Mouse (Mus musculus) heart, postnatal 25 days (tissue): ENCODE data around the gene Txndc8. TPM values are rescaled to one million over a fixed set of nuclear protein-coding genes. Genes with fewer than 3 reads are reported as not detected.

Source experiments
- DNase-seq: peaks from one replicate; pipeline ENCODE4 v3.0.0; 2022; ENCODE audit warnings: low spot score
- intact Hi-C: fragments of 180-260 bp; cut with DNase I; formaldehyde crosslinking; loops from one replicate; pipeline ENCODE4 v1.15.1; 2025
- total RNA-seq, 2 experiments: library from RNA; stranded (reverse); gene quantifications; 2 replicates each; pipeline ENCODE4 v1.2.3; 2021

Txndc8 gene
- not detected for total RNA-seq

DNA sequence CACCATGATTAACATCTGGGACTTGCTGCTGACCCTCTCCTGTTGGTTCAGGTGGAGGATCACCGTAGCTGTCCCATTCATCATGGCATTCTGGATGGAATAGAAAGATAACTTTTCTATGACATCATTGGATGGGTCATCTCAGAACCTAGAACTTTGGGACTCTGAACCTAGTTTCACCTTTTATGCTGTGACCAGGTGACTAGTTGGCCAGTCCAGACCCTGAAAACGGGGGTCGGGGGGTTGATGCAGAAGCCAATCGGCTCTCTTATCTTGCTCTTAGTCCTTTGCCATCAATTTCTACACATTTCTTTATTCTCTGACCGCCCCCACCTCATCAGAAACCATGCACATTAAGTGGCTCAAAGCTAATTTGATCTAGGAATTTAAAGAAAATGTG, at the start of gene Txndc8:
Gene Txndc8, minus strand, starts transcription at position 101 of the 400 bp plus-strand sequence.
- DNase-seq: no peak
- intact Hi-C loops: no loop called here

DNA sequence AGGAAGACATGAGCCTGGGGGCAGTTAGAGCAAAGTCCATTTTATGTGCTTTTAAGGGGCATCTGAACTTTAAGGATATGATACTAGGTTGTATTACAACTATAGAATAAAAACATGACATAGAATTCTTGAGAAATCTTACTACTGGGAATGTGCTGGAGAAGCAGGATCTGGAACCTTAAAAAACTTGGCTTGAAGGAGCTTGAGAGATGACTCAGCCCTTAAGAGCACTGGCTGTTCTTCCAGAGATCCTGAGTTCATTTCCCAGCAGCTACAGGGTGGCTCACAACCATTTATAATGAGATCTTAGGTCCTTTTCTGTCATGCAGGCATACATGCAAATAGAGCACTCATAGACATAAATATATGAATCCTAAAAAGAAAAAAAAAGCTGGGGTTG, 46.7 kb upstream of the Txndc8 start:
- no peak for DNase-seq
- intact Hi-C loops: no loop called here

DNA sequence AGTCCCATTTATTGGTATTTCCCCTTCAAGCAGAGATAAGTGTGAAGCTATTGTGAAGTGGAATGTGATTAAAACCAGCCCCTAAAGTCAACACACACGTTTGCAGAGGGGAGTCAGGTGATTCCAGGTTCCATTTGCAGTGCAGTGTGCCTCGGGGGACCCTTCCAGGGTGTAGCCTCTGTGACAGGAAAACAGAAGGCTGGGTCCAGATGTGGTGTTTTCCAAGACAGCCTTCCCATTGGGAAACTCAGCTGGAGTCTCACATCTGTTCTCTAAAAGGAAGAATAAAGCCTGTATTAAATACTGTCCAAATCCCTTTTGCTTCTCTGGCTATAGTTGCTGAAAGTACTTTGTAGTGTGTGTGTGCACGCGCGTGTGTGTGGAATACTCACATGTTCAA, 45.5 kb upstream of the Txndc8 start:
- no peak for DNase-seq
- intact Hi-C loops: no loop called here

DNA sequence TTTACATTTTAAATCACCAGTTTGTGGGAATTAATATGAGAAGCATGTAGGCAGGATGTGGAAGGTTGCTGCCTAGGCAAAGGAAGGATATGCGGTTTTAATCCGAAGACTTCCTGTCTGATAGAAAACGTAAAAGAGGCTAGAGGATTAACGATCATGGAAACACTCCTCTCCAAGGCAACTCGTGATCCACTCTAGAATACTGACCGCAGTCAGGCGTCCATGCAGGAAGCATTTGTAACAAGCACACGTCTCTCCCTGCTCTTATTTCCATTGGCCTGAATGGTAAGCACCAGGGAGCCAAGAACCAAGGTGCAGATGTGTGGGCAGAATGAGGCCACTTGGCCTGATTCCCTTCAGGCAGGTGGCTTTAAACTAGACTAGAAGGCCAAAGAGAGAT, 41.8 kb upstream of the Txndc8 start:
- intact Hi-C loops: no loop called here

DNA sequence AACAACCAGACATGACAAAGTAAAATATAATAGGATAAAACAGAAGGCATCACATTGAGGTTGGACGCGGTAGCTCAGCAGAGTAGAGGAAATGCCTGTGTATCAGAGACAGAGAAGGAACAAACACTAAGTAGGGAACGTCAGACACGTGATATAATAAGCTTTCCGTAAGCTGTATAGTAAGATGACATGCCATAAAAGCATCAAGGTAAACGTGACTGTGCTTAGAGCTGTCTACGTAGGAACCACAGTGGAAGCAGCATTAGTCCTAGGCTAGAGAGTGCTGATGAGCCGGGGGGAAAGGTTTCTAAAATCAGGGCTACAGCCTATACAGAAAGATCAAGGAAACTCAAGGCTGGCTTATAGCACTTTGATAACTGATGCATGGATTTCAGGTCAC, 41.4 kb upstream of the Txndc8 start:
- intact Hi-C loops: no loop called here
- no peak for DNase-seq

More for the DNA sequence above, 41.8 kb upstream of the Txndc8 start:
- DNase-seq: no peak

DNA sequence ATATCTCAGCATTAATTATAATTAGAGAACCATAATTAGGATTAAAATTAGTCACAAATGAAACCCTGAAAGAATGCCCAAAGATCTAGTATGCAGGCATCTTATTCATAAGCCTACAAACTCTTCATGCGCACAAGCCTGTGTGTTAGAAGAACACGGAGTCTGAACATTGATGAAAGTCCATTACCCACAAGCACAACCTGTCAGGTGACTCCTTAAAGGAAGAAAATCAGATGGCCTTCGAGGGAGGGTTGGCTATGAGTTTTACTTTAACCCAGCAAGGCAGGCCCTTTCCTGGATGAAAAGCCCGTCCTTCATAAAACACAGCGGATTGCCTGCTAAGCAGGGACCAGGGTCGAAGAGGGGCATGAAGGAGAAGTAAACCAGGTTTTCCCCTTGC, 35.9 kb upstream of the Txndc8 start:
- no peak for DNase-seq
- intact Hi-C loops: no loop called here

DNA sequence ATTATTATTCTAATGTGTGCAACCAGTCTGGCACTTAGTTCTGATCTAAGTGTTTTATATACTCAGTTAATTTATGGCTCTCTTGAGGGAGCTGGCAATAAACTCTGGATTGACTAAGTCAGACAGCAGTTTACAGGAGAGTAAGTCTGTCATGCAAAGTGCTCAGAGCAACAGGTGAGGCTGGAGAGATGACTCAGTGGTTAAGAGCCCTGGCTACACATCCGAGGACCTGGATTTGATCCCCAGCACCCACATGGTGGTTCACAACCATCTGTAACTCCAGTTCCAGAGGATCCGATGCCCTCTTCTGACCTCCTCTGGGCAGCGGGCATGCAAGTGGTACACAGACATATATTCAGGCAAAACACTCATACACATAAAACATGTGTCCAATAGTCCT, 35.4 kb upstream of the Txndc8 start:
- intact Hi-C loops: no loop called here
- DNase-seq: no peak

DNA sequence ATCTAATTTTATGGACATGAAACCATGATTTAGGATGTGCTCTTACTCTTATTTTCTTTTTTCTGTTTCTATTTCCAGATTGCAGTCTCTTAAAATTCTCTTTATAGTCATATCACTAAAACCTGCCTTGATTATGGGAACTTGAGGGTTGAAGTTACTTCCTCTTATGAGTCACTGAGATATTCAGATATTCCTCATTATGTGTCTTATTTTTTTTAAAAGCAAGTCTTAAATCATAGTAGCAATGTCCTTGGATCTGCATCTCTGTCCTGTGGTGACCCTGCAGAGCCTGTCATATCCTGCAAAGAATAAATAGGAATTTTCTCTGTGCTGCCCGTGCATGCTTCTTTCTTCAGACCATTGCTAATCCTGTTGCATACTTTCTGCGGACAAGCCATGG, 31.2 kb upstream of the Txndc8 start:
- intact Hi-C loops: no loop called here
- DNase-seq: no peak

DNA sequence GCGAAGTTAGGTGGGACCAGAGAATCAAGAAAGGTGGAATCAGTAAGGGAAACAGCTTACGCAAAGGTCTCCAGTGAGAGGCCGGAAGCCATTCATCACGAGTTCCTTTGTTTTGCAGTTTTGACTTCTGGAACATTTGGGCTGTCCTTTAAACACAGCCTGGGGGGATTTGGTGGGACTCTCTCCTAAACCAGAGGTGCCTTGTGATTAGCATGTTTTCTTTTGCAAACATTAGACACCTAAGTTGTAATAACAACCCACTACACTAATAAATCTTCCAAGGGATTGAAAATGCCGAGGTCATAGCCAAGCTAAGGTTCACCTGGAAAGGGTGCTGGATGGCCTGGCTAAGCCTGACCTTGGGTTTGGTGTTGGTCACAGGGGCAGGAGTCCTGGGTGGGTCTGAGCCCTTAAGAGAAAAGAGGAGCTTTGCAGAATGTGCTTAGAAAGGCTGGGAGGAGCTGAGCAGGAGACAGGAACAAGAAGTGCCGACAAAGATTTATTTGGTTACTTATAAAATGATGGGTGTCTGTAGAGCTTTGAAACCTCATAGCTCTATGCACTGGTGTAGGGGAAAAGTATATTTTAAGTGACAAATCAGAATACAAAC, 28.3 kb upstream of the Txndc8 start:
- intact Hi-C loops: no loop called here
- DNase-seq: no peak

DNA sequence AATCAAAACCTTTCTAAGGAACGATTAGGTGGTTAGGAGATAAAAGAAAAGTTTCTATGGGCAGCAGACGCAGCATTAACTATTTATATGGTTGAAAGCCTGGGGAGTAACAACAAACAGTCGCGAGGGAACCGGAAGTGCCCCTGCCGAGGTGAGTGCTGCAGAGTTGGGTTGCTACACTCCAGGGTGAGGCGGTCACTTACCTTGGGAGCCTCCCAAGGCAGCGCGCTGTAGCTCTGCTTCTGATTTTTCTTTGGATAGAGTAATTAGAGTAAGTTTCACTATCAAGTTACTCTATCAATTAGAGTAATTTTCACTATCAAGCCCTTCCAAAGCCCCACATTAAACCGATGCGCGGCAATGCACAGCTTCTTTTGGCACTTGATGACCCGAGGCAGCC, 25.7 kb upstream of the Txndc8 start:
- no peak for DNase-seq
- intact Hi-C loops: no loop called here

DNA sequence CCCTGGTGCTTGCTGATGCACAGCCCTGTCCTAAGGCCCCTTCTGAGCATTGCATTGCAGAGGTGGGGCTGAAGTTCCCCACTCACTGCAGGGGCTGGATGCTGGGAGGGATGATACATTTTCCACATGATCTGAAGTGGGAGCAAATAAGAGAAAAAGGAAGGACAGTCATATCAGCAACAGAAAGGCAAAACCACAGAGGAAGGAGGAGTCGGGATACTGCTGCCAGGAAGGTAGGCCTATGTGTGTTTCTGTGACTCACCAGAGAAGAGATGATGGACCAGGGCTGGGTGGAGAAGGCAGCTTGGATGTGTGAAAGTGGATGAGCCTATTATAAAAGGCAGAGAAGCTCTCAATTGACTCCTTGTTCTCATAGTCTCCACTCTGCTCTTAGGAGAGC, 23.8 kb upstream of the Txndc8 start:
- DNase-seq: no peak
- intact Hi-C loops: no loop called here

DNA sequence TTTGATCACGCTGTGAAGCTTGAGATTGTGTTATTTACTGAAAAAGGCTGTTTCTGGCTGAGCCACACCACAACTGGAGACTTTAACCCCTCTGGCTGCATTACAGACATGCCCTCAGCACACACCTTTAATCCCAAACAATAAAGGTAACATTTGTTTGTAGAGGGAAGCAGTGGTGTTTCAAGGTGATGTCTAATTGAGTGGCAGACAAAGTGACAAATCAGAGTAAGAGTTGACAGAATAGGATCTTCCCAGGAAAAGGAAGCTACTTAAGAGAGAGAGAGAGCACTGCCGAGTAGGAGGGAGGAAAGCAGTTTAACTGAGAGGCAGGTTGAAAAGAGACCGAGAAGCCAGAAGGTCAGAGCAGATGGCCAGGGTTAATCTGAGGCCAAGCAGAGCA, 5.4 kb downstream of the Txndc8 start:
- DNase-seq: no peak
- intact Hi-C loops: no loop called here

DNA sequence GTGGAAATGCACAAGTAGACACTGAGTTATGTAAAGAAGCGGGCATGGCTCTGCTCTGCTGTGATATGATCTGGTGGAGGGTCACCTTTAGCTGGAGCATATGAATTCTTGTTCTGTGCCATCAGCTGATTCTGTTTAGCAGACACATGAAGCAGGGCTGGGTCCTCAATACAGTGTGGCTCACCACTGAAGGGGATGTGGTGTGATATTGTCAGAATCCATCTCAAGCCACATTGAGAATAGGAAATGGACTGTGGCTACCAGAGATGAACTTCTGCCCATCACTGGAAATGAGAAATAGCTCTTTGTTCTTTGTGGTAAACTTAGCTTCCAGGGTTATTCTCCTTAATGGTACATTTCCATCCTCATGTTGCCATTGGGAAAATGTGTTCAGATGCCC, 17.5 kb downstream of the Txndc8 start:
- DNase-seq: no peak
- intact Hi-C loops: no loop called here

DNA sequence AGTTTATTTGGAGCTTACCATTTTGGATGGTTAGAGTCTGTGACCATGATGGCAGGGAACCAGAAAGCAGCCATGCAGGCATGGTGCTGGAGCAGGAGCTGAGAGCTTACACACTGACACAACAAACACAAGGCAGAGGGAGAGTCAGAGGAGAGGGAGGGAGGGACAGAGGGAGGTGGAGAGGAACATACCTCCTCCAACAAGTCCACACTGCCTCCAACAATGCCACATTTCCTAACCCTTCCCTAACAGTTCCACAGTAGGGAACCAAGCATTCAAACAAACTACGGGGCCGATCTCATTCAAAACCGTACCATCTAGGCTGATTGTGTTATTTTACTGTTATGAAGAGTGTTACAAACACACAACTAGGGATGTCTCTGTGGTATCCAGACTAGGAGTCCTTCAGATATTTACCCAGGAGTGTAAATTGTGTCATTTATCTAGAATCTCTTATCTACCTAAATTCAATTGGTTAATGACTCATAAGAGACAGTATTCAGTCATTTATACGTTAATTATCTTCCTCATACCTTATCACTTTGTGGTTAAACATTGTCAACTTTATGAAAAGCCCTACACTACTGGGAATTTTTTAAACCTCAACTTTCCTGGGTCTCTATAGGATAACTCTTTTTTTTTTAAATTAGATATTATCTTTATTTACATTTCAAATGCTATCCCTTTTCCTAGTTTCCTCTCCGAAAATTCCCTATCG, 34.4 kb downstream of the Txndc8 start:
- intact Hi-C loops: no loop called here
- DNase-seq: no peak

DNA sequence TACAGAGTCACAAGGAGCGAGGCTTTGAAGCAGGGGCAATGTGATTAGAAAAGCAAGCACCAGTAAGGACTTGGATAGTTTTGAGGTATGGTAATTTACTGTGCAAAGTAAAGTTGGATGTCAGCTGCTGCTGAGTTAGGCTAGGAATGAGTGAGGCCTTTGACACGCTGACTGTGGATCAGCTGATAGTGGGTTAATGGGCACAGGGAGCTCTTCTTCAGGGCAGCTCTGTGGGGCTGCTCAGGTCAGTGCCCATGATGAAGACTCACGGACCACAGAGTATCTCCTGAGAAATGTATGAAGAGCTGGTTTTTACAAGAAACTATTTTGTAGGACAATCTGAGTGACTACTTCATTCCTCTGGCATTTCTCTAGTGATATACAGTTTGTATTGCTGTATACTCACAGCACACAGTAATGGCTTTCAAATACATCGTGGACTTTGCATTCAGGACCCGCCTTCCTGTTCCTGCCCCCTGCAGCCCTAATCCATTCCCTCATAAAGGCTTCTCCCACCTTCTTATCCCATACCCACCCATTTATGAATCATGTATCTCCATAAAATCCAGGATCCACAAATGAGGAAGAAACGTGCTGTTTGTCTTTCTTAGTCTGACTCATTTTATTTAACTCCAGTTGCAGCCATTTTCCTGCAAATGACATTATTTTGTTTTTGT, 35.2 kb downstream of the Txndc8 start:
- intact Hi-C loops: no loop called here

DNA sequence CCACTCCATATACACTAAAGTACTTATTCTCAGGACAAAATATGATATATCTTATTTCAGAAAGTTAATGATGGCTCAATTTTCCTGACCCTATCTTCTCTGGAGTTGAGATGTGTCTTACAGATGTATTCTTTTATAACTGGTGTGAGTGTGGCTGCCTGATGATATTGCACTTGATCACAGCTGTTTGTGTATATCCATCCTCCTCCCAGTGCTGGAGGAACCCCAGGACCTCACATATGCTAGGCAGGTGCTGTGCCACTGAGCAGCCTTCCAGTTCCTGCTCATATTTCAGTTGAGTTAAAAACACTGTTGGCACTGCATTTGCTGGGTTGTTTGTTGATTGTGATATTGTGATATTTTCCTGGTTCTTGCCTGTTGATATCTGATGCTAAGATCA, 38.6 kb downstream of the Txndc8 start:
- no peak for DNase-seq
- intact Hi-C loops: no loop called here

More for the DNA sequence above, 35.2 kb downstream of the Txndc8 start:
- DNase-seq: no peak

DNA sequence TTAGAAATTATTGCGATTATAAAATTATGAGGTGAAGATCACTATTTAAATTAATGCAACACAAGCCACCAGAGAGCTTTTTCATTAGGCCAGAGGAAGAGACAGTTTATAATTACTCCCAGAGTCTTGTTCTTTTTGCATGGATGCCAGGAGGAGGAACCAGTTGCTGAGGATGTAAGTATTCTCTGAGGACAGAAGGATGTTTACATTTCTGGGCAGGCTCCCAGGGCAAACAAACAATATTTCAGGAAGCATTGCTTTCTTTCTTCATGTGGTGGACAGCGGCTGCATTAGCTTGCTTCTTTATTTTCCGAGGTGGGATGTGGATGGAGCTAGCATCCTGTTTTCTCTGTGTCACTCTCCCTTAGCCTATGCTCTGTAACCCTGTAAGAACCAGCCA, 41.7 kb downstream of the Txndc8 start:
- no peak for DNase-seq
- intact Hi-C loops: no loop called here

DNA sequence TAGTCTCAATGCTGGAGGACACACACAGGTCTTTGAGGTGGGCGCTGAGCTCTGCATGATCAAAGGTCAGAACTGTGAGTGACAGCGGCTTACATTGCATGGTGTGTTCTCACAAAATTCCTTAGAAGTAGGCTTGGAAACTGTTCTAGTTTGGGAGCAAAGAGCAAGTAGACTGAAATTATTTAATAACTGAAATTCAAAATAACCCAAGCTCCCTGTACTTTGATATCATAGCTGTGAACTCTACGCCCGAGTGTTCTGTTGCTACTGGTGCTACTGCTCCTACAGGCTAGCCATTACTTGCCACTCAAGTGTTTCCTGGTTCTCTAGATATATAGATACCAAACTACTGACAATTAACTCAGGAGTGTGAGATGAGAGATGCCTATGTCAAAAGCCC, 43.4 kb downstream of the Txndc8 start:
- intact Hi-C loops: no loop called here
- no peak for DNase-seq

DNA sequence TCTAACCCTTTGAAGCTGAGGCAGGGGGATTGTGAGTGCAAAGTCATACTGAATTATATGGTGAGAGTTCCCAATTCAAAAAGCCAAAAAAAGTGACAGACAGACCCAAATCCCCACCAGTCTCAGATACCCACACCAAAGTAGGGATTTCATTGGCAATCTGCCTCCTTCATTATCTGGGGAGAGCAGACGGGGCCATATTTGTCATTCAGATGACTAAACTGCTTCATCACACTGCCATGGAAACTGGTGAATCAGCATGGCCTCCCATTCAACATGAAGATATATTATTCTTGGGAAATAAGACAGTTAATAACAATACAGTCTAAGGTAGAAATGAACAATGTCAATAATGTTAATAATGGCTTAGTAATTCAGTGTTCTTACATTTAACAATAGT, 44.8 kb downstream of the Txndc8 start:
- DNase-seq: no peak
- intact Hi-C loops: no loop called here

DNA sequence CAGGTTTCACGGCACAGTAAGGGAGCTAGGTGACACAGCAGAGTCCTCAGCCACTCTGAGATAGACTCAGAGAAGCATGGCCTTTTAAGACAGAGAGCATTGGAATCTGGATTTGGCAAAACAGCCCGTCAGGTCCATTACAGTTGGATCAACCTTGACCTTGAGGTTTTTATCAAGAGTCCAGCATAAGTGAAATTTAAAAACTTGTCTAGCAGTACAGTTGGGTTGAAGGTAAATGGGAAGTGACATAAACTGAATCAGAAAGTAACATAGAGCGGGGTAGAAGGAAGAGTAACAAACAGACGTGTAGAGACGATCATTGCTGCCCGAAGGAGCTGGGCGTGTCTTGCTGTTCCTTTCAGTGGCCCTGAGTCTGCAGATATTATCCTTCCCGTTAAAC, 49.9 kb downstream of the Txndc8 start:
- intact Hi-C loops: loop anchor here (5.0 kb wide), 1 partner anchor 118 kb away; no protein-coding TSS in a partner anchor
- no peak for DNase-seq

DNA sequence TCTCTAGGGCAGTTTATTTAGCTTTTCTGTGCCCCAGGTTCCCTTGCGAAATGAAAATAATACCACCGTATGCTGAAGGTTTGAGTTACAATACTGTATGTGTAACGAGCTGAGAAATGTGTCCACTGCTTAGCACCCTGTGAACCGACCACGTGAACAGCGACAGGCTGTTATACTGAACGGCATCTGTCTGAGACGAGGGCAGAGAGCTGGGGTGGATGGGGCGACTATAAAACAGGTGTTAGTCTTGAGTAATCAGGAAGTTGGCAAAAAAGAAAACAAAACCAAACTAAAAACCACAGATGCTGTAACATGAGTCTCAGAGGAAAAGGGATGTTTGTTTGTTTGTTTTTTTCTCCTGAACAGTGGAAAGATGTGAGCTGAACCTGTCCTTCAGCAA, 50.8 kb downstream of the Txndc8 start:
- no peak for DNase-seq
- intact Hi-C loops: loop anchor here (5.0 kb wide), 1 partner anchor 119 kb away; no protein-coding TSS in a partner anchor
